Mouse (Mus musculus) ES-Bruce4 (cell line): ENCODE data around the gene Sephs2.

Experiments
- CTCF ChIP-seq: IDR thresholded peaks from one replicate; pipeline ENCODE4 v1.8.1; 2011; ENCODE audit warnings: low read depth, low read length
- EP300 ChIP-seq: IDR thresholded peaks from 2 replicates; pipeline ENCODE4 v1.6.1; 2011; ENCODE audit warnings: low read depth, low read length; ENCODE audit not compliant: insufficient read depth
- POLR2A ChIP-seq: IDR thresholded peaks from one replicate; pipeline ENCODE4 v1.8.1; 2011; ENCODE audit warnings: low read length; ENCODE audit not compliant: insufficient read depth

DNA sequence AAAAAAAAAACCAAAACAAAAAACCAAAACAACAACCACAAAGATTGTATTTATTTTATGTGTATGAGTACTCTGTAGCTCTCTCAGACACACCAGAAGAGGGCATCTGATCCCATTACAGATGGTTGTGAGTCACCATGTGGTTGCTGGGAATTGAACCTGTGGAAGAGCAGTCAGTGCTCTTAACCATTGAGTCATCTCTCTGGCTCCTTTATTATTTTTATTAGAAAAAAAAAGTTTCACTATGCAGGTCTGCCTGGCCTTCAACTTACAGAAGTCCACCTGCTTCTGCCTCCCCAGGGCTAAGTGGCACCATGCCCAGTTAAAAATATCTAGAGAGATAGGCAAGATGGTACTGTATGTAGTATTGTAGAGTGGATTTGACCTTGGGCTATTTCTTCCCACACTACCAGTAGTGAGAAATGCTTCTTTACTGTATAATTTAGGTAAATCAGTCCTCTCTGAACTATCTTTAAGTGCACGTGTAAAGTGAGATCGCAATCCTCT, 30.4 kb downstream of the Sephs2 start:
- TF ChIP-seq CTCF (no peak), EP300 (no peak), POLR2A (no peak)
